Mouse (Mus musculus) cerebellum, postnatal 10 days (tissue): ENCODE measurements at regions not wholly inside any gene's neighbourhood (a gene's known extent, or its start where the extent isn't known, plus 50 kb on each side); places are given as distances from the start of the nearest gene placed in this dataset.

ENCODE experiments used
- DNase-seq, 2 experiments: peaks; one replicate each; pipeline ENCODE4 v3.0.0; 2021; ENCODE audit warnings: mixed read lengths in 2 of 2

DNA sequence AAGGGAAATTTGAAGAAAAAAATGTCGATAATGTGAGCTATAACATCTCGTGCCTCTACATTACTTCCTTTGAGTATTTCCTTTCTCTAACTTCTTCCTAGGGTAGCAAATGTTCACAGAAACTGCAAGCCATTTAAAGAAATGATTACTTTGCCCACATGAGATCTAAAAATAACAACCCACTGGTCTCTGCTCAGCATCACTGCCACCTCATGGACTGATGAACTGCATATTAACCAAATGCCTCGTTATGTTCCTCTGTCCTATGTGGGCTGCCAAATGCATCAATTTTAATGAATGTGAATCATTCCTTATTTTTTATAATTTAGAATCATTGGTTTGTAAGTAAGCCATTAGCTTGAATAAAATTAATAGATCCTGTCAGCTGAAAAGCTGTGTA is 590.0 kb upstream of the Nr3c2 start:
- DNase-seq = no peak

- no peak for DNase-seq
Measured at GRCm38 (mm10) chr8:76328540-76328939, 570.7 kb upstream of the Nr3c2 start.

DNA sequence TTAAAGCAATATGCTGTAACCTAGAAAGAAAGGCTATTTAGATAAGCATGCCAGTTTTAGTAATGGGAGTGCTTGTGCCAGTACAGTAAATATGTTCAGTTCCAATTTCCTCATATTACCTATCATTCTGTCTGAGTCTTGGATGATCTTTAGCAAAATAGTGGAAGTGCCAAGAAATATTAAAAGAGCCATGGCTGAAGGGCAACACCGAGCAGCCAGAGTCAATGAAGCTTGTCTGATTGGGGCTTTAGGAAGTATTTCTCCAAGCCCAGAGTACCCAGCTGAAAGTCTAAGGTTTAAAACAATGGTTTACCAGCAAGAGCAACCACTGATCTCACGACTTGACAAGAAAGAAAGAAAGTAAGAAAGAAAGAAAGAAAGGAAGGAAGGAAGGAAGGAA is 556.2 kb upstream of the Nr3c2 start:
- no peak for DNase-seq

GRCm38 (mm10) chr8:76346150-76346549 is 553.1 kb upstream of the Nr3c2 start:
- DNase-seq = peak; percentile 40 to 61

- peak; percentile 91 for DNase-seq
Measured at GRCm38 (mm10) chr8:76346832-76347231, 552.4 kb upstream of the Nr3c2 start.

DNA sequence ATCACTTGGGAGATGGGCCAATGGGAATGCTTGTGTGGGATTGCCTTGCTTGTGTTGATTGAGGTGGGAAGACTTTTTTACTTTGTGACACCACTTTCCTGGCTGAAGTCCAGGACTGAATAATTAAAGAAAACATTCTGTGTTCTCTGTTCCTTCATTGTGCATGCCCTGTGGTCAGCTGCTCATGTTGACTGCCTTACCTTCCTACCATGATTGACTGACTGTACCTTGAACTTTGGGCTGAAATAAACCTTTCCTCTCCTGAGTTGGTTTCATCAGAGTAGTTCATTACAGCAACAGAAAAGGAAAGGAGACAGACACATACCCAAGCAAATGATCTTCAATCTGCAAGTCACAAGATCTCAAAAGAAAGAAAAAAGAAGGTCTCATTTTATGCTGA is 524.9 kb upstream of the Nr3c2 start:
- no peak for DNase-seq

GRCm38 (mm10) chr8:76377711-76378110 is 521.5 kb upstream of the Nr3c2 start:
- no peak for DNase-seq

DNA sequence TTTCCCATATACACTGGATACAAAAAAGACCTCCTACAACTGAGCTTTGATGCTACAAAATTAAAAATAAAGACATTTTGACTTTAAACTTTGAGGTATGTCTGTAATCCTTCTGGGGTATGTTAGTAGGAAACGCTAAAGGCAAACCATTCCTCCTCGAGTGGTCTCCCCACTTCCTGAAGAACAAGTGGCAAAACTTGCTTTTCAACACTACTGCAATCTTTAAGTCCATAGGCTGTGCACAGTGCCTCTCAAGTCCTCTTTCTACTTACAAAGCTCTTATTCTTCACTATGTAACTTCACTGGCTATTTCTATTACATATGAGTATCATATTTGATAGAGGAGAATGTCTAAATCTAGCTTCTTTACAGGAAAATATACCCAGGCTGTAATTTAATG is 517.6 kb upstream of the Nr3c2 start:
- DNase-seq = no peak

DNA sequence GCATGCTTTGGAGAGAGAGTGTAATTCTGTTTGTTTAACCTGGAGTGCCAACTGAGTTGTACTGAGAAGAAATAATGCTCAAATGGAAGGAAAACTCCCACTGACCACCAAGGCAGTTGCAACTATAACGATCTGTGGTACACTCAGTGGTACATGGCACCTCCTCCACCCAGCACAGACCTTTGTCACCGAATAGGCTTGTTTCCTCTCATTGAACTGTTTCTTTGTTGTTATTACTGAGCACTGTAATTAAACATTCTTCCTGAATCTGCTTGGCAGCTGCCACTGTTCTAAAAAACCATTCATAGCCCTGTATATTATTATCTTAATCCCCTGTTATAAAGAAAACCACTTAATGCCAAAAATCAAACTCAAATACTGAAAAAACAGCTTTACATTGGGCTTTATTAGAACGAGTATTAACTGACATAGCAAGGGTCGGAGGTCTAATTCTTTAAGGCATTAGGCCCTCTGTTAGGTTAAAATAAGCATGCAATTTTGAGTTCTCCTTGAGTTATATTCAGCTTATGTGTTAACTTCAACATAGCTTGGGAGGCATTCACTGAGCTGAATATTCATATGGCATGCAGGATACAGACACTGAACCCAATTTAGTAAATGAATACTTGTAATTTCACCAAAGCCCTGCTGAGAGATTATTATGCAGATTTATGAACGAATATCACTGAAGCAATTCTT is 515.5 kb upstream of the Nr3c2 start:
- no peak for DNase-seq

- peak; percentile 74 to 80 for DNase-seq
Measured at GRCm38 (mm10) chr8:76384282-76384637, 515.0 kb upstream of the Nr3c2 start.

DNA sequence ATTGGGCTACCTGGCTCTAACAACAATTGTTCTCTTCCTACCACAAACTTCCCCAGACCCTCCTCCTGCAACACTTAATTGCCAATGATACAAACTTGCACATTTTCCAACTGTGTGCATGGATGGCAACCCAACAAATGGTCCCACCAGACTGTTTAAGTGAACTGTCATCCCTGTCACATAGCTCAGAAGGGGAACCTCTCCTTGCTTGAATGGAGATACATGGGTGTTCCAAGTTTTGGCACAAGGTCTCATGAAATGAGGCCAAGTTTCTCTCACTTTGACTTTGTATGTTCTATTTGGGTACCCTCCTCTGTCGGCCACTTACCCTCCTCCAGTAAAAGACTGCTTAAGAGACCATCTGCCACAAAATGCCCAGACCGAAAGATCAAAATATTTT is 507.2 kb upstream of the Nr3c2 start:
- DNase-seq = peak; percentile 59 to 60

DNA sequence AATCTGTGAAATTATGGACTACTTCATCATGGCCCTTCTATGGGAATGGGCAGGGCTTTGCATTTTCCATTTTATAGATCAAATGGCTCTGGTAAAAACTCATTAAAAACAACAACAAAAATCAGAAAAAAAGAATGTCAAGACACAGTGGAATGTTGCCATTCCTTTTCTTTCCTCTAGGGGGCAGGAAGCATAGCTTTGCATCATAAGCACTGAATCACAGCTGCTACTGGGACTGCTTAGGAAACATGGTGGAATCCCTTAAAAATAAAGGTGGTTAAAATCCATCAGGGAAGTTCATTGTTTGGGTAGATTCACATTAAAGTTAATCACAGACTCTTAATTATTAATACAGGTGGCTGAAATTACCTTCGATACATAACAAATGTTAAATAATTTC is 476.8 kb upstream of the Nr3c2 start:
- no peak for DNase-seq

DNA sequence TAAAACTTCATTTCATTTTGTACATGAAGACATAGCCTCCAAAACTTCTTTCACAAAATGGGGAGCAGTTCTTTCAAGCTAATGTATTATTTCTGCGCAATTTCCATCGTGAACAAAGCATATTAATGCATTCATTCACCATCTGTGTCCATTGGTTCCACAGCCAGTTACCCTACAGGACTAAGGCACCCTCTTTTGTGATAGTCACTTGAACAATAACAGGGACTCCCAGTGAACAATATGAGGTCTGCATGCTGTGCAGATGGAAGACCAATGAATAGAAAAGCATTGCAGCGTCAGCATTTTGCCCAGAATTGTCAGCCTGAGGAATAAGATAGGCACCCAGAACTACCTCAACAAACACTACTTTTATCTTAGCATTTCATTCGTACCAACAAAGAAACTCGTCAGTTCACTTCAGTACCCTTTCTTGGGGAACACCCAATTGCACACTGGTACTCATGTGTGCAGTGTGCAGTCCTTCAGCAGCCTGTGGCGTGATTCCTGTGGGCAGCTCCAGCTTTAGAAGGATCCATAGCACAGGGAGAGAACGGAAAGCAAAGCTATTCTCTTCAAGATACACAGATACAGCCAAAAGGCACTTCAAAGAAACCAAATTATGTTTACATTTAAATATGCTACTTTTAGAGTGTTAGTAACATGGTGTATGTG is 476.2 kb upstream of the Nr3c2 start:
- DNase-seq = no peak

DNA sequence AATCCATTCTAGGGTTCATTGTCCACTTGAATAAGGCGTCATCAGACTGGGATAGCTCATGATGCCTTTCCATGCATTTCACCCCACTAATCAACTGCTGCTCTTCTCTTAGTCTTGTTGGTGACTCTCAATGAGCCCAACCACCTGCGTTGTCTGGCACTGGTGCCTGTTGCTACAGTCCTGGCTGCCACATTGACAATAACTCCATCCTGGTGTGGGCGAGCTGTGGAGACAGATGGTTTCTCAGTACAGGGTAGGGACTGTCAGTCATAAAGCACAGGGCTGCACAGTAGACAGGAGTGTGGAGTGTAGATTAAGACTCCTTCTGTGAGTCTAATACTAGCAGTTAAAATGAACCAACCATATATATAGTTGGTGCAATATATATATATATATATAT is 469.4 kb upstream of the Nr3c2 start:
- peak; percentile 7 to 16 for DNase-seq

GRCm38 (mm10) chr8:76432813-76433212 is 466.4 kb upstream of the Nr3c2 start:
- DNase-seq = no peak

DNA sequence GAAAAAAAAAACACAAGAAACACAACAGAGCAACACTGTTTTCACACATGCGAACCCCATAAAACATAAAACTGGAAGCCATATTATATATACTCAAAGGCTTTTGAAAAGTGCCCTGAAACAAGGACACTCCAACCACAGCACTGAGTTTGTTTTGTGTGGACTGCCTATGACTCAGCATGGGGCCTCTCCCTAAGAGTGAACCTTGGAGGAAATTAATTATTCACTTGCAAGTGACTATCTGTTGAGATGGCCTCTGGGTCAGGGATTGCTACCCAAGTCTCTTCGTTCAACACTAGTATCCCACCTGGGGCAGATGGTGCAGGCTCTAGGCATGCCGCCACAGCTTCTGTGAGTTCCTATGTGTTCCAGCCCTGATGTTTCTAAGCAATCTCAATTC is 461.3 kb upstream of the Nr3c2 start:
- DNase-seq = no peak

DNA sequence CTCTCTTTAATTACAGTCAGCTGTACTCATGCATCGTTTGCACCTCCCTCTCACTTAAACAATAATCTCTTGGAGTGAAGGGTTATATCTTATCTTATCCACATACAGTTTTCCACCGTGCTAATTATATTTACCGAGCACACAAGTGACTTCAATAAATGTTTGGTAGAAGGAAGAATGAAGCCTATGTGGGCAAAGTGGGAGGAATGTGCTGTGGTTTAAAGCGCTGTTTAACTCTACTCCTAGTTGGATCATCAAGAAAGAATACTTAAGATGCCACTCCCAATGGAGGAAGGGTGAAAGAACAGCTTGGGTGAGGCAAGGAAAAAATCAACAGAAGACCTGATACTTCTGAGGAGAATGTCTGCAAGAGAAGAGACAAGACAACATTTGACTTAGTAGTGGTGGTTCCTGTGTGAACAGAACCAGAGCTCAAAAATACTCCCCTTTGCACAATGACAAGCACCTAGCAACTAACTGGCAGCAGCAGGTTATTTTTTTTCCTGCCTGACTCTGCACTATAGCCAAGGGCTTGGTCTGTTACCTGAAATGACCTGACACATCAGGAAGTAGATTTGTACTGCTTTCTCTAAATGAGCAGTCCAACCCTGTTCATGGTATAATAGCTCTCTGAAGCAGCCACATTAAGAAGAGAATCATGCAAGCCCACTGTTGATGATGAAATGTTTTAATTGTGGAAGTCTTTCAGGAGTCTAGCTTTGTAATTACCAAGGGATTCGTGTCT is 424.6 kb upstream of the Nr3c2 start:
- DNase-seq = no peak

DNA sequence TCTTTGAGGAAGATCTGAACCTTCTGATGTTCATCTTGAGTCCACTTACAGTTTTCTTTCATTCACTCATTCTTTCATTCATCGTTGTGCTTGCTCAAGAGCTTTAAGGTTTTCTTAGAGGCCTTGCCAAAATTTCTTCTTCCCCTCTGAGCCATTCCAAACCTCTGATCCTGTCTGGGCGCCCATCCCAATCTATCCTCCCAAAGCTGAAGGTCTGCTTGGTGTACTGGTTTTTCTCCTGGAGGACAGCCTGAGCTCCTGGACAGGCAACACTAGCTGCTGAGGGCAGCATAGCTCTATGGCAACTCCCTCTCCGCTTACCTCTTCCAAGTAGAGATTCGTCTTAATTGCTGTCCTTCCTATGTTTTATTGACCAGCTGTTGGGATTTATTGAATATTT is 420.3 kb upstream of the Nr3c2 start:
- DNase-seq = peak; percentile 6 to 18

GRCm38 (mm10) chr8:76503621-76504020 is 395.6 kb upstream of the Nr3c2 start:
- no peak for DNase-seq

DNA sequence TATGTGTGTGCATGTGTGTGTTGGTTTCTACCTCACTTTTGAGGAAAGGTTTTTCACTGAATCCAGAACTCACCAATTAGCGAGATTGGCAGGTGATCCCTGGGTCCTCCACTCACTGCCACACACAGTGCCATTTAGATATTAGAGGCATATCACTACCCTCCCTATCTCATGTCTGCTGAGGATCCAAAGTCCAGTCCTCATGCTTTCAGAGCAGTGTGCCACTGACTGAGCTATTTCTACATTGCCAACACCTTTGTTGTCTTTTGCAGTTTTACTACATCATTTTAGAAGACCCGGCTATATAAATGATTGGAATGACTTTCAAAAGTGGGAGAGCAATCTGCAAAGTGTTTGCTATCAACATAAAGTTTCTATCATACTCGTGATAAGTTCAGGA is 392.0 kb upstream of the Nr3c2 start:
- no peak for DNase-seq

- DNase-seq = no peak
Measured at GRCm38 (mm10) chr8:76509201-76509600, 390.0 kb upstream of the Nr3c2 start.

DNA sequence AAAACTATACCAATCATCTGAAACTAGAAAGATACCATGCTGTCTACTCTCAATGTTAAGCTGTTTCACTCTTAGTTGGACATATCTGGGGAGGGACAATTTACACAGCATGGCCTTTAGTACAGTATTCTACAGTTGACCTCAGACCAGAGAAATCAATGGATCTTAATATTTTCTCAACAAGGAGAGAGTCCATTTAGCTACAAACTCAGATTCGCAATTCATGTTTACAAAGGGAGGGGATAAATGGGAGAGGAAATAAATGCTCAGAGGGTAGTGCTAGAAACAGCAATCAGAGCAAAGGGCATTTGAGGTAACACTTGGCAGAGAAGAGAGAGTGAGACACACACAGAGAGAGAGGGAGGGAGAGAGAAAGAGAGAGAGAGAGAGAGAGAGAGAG is 385.1 kb upstream of the Nr3c2 start:
- DNase-seq = no peak

- no peak for DNase-seq
Measured at GRCm38 (mm10) chr8:76538806-76539480, 360.3 kb upstream of the Nr3c2 start.

- DNase-seq = no peak
Measured at GRCm38 (mm10) chr8:76539638-76540037, 359.6 kb upstream of the Nr3c2 start.
